Mouse (Mus musculus) kidney, postnatal 0 days (tissue): ENCODE results near the gene Ssxb5. TPM values are rescaled to one million over a fixed set of nuclear protein-coding genes. Genes with fewer than 3 reads are reported as not detected.
"Not testable (repeated sequence)": the region's sequence is repeated elsewhere in the genome, so short reads cannot be mapped to it uniquely, and the experiment has no call there.

Experiments used
- ATAC-seq: fragments of 200-750 bp; cut with Nextera tagmentation; replicated peaks from 2 replicates; pipeline ENCODE4 v1.8.0; 2017; ENCODE audit warnings: low read depth, moderate number of reproducible peaks, moderate TSS enrichment, moderate library complexity; ENCODE audit not compliant: low FRiP score
- DNase-seq: peaks from one replicate; pipeline ENCODE4 v3.0.0-alpha.2; 2016; ENCODE audit warnings: low spot score
- H3K27ac ChIP-seq: fragments of 300-500 bp; sonication (generic); 2 replicates; pipeline ENCODE4 v1.5.1; 2014; ENCODE audit warnings: mild to moderate bottlenecking
- H3K27me3 ChIP-seq: fragments of 300-500 bp; sonication (generic); 2 replicates; pipeline ENCODE4 v1.6.1; 2014; ENCODE audit warnings: low read length, mixed read lengths; ENCODE audit not compliant: insufficient read depth
- H3K36me3 ChIP-seq: fragments of 300-500 bp; sonication (generic); 2 replicates; pipeline ENCODE4 v1.6.1; 2014; ENCODE audit warnings: low read length, mixed read lengths; ENCODE audit not compliant: insufficient read depth
- H3K4me1 ChIP-seq: fragments of 300-500 bp; sonication (generic); replicated peaks from 2 replicates; pipeline ENCODE4 v1.6.1; 2014; ENCODE audit warnings: antibody characterized with exemption, low read length, mixed read lengths; ENCODE audit not compliant: insufficient read depth
- H3K4me2 ChIP-seq: fragments of 300-500 bp; sonication (generic); 2 replicates; pipeline ENCODE4 v1.6.1; 2014; ENCODE audit warnings: mild to moderate bottlenecking, low read length, moderate library complexity, mixed read lengths
- H3K4me3 ChIP-seq: fragments of 300-500 bp; sonication (generic); replicated peaks from 2 replicates; pipeline ENCODE4 v1.5.1; 2014; ENCODE audit warnings: low read depth, low read length
- H3K9ac ChIP-seq: fragments of 300-500 bp; sonication (generic); 2 replicates; pipeline ENCODE4 v1.6.1; 2014; ENCODE audit warnings: low read depth, low read length
- H3K9me3 ChIP-seq: fragments of 300-500 bp; sonication (generic); replicated peaks from 2 replicates; pipeline ENCODE4 v1.6.1; 2016; ENCODE audit warnings: low read length, inconsistent platforms, mixed read lengths
- CTCF ChIP-seq: IDR thresholded peaks from 2 replicates; pipeline ENCODE4 v1.5.1; 2016; ENCODE audit warnings: antibody characterized with exemption, low read depth, mild to moderate bottlenecking, moderate library complexity
- WGBS: fragments of 180-500 bp; shearing (Covaris S2); extraction: QIAGEN DNeasy Blood & Tissue Kit; methylation state at CpG from one replicate; pipeline ENCODE4 v1.1.7; 2014; 5-methylcytosine and 5-hydroxymethylcytosine counted together
- polyA plus RNA-seq: library from polyadenylated mRNA; unstranded; fragments of >200 nt; fragmentation: Nextera tagmentation; extraction: Ambion mirVana; gene quantifications from 2 replicates; pipeline ENCODE4 v1.2.1, GENCODE M21; 2015

Gene Ssxb5
- not detected in 2 replicates for polyA plus RNA-seq

GRCm38 (mm10) chrX:8803391-8803790 lies at the start of gene Ssxb5:
Gene Ssxb5 (plus strand): TSS chrX:8803691.
- H3K4me1 ChIP-seq, H3K4me2 ChIP-seq, H3K9me3 ChIP-seq, DNase-seq, H3K4me3 ChIP-seq, H3K36me3 ChIP-seq, H3K27me3 ChIP-seq, H3K9ac ChIP-seq, ATAC-seq, H3K27ac ChIP-seq: not testable (repeated sequence)
- 80% methylated on average over 4 of the region's 4 CpGs for WGBS

DNA sequence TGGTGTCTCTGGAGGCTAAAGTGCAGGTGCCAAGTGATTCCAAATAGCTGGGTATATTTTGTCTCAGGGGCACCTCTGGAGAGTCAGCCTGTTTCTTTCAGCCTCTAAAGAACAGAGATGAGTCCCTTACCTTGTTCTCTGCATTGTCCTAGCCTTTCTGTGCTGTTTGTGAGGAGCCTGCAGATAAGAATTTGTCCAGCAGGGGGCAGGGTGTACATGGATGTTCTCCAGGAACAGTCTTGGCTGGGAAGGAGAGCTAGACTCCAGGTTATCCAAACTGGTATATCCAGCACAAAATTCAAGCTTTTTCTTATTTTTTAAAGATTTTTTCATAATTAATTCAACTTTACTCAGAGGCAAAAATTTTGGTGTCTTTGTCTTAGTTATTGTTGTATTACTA lies 28.6 kb downstream of the Ssxb5 start:
- H3K9ac ChIP-seq: no peak overlapping the region
- H3K4me3 ChIP-seq: no peak overlapping the region
- no peaks in the 10 kb centered on the region for H3K9me3 ChIP-seq
- no peaks in the 10 kb centered on the region for H3K27me3 ChIP-seq
- no peaks in the 10 kb centered on the region for H3K36me3 ChIP-seq
- peak; percentile 64 for TF ChIP-seq CTCF
- H3K4me1 ChIP-seq: no peaks in the 10 kb centered on the region
- no peak for ATAC-seq
- no peak overlapping the region for H3K4me2 ChIP-seq
- no peak overlapping the region for H3K27ac ChIP-seq
- peak; percentile 6 for DNase-seq

DNA sequence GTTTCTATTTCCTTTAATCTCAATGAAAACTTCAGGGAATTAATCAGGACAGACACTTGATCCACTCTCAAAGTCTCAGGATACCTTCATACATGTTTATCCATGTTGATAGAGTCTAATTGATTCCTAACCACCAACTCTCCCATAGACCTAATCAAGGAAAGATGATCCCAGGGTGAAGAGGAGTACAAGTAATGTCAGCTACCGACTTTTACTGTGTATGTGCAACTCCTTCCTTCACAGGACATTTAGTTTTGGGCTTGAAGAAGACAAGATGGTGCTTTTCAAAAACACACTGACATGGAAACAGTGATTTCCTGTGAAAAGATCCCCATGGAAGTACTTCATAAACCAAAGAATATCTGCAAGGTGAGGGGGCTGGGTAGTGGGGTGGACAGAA lies 40.2 kb downstream of the Ssxb5 start, which contains the start of gene Gm6592:
Gm6592 (plus strand) TSS at position 301 of the 400 bp plus-strand sequence.
- TF ChIP-seq CTCF: no peak
- ATAC-seq (no peak), DNase-seq (no peak)
- Histone ChIP-seq H3K27ac (no peak within 1 kb of the TSS), H3K9me3 (no peaks in the 10 kb centered on the region), H3K27me3 (no peaks in the 10 kb centered on the region), H3K4me3 (no peak within 1 kb of the TSS), H3K4me1 (no peaks in the 10 kb centered on the region), H3K4me2 (no peak within 1 kb of the TSS), H3K36me3 (no peaks in the 10 kb centered on the region), H3K9ac (no peak within 1 kb of the TSS)
- 68% methylated on average over 1 of the region's 1 CpGs for WGBS

GRCm38 (mm10) chrX:8852486-8852885 lies 49.0 kb downstream of the Ssxb5 start:
- Histone ChIP-seq H3K9ac (no peak overlapping the region), H3K27me3 (no peaks in the 10 kb centered on the region), H3K4me2 (no peak overlapping the region), H3K4me1 (no peaks in the 10 kb centered on the region), H3K36me3 (no peaks in the 10 kb centered on the region), H3K27ac (no peak overlapping the region), H3K9me3 (no peaks in the 10 kb centered on the region), H3K4me3 (no peak overlapping the region)
- ATAC-seq (no peak), DNase-seq (no peak)
- no peak for TF ChIP-seq CTCF
- 92% methylated on average over 10 of the region's 10 CpGs for WGBS

Other genes with a start within 250 kb of the Ssxb5 start
- not detected in 2 replicates for gene Ssxb3, start 211.9 kb upstream of the Ssxb5 start, polyA plus RNA-seq
- gene Ssxb8, start 112.8 kb upstream of the Ssxb5 start, polyA plus RNA-seq: not detected in 2 replicates
- not detected in 2 replicates for gene Ssx9, start 55.3 kb upstream of the Ssxb5 start, polyA plus RNA-seq
- gene Gm6592, start 40.3 kb downstream of the Ssxb5 start, polyA plus RNA-seq: not detected in 2 replicates
- gene Gm5751, start 70.6 kb downstream of the Ssxb5 start, polyA plus RNA-seq: not detected in 2 replicates
- gene B630019K06Rik, start 88.7 kb downstream of the Ssxb5 start, polyA plus RNA-seq: 4.3 and 4.9 TPM in 2 replicates
- not detected in 2 replicates for gene Fthl17b, start 159.3 kb downstream of the Ssxb5 start, polyA plus RNA-seq
- not detected in 2 replicates for gene Fthl17c, start 172.9 kb downstream of the Ssxb5 start, polyA plus RNA-seq
- not detected in 2 replicates for gene Fthl17d, start 183.1 kb downstream of the Ssxb5 start, polyA plus RNA-seq
- not detected in 2 replicates for gene Fthl17e, start 229.8 kb downstream of the Ssxb5 start, polyA plus RNA-seq